Mouse (Mus musculus) stomach, embryonic 15.5 days (tissue): ENCODE data around the gene Fbxw21. TPM values are rescaled to one million over a fixed set of nuclear protein-coding genes. Genes with fewer than 3 reads are reported as not detected.

ENCODE experiments used
- ATAC-seq: fragments of 200-750 bp; cut with Nextera tagmentation; 2 replicates; pipeline ENCODE4 v1.8.0; 2017; ENCODE audit warnings: low read depth, moderate number of reproducible peaks, moderate TSS enrichment; ENCODE audit not compliant: insufficient read depth, low FRiP score
- H3K27ac ChIP-seq: fragments of 300-500 bp; sonication (generic); 2 replicates; pipeline ENCODE4 v1.5.1; 2015; ENCODE audit warnings: mild to moderate bottlenecking, inconsistent platforms
- H3K27me3 ChIP-seq: fragments of 300-500 bp; sonication (generic); replicated peaks from 2 replicates; pipeline ENCODE4 v1.6.1; 2015; ENCODE audit warnings: inconsistent platforms
- H3K36me3 ChIP-seq: fragments of 300-500 bp; sonication (generic); 2 replicates; pipeline ENCODE4 v1.6.1; 2015; ENCODE audit warnings: inconsistent platforms
- H3K4me1 ChIP-seq: fragments of 300-500 bp; sonication (generic); 2 replicates; pipeline ENCODE4 v1.6.1; 2015; ENCODE audit warnings: inconsistent platforms
- H3K4me2 ChIP-seq: fragments of 300-500 bp; sonication (generic); 2 replicates; pipeline ENCODE4 v1.6.1; 2015; ENCODE audit warnings: mild to moderate bottlenecking, inconsistent platforms
- H3K4me3 ChIP-seq: fragments of 300-500 bp; sonication (generic); replicated peaks from 2 replicates; pipeline ENCODE4 v1.5.1; 2015; ENCODE audit warnings: inconsistent platforms
- H3K9ac ChIP-seq: fragments of 300-500 bp; sonication (generic); 2 replicates; pipeline ENCODE4 v1.6.1; 2015; ENCODE audit warnings: inconsistent platforms
- H3K9me3 ChIP-seq: fragments of 300-500 bp; sonication (generic); 2 replicates; pipeline ENCODE4 v1.6.1; 2016; ENCODE audit warnings: inconsistent platforms
- WGBS: fragments of 180-500 bp; shearing (Covaris S2); methylation state at CpG from one replicate; pipeline ENCODE4 v1.1.7; 2015; 5-methylcytosine and 5-hydroxymethylcytosine counted together
- polyA plus RNA-seq: library from polyadenylated mRNA; unstranded; fragments of >200 nt; fragmentation: Nextera tagmentation; extraction: Ambion mirVana; gene quantifications from 2 replicates; pipeline ENCODE4 v1.2.1, GENCODE M21; 2015

Fbxw21 gene
- polyA plus RNA-seq, 1 experiment from 2014 or later, result not detected

- H3K9ac ChIP-seq, result no peak overlapping the region
- H3K27me3 ChIP-seq, result no peaks in the 10 kb centered on the region
- whole genome bisulfite sequencing, result 49% methylated on average over 2 of the region's 2 CpGs
- no peak overlapping the region for H3K4me2 ChIP-seq
- no peaks in the 10 kb centered on the region for H3K36me3 ChIP-seq
- no peak for ATAC-seq
- no peaks in the 10 kb centered on the region for H3K9me3 ChIP-seq
- no peak overlapping the region for H3K27ac ChIP-seq
- H3K4me1 ChIP-seq, result no peaks in the 10 kb centered on the region
- H3K4me3 ChIP-seq, result no peak overlapping the region
Measured at GRCm38 (mm10) chr9:109125043-109125442, 36.8 kb downstream of the Fbxw21 start.

DNA sequence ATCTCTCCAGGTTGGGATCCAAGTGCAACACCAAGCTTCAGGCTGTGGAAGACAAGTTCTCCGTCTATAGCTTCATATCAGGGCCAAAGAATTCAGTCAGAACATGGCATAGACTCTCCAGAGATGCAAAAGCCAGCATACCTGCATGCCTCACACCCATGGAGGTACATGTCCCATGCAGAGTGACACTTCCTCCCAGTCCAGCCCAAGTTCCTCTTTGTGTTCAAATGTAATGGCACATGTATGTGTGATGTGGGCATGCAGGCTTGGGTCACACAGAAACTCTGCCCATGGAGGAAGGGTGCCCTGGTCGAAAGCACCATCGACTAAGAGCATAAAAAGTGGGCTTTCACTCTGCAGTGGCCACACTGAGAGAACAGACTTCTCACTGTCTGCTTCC is 37.7 kb downstream of the Fbxw21 start:
- Histone ChIP-seq H3K4me3 (no peak overlapping the region), H3K27me3 (no peaks in the 10 kb centered on the region), H3K27ac (no peak overlapping the region), H3K4me2 (no peak overlapping the region), H3K4me1 (no peaks in the 10 kb centered on the region), H3K9me3 (no peaks in the 10 kb centered on the region), H3K36me3 (no peaks in the 10 kb centered on the region), H3K9ac (no peak overlapping the region)
- 82% methylated on average over 3 of the region's 3 CpGs for WGBS
- ATAC-seq, result no peak

DNA sequence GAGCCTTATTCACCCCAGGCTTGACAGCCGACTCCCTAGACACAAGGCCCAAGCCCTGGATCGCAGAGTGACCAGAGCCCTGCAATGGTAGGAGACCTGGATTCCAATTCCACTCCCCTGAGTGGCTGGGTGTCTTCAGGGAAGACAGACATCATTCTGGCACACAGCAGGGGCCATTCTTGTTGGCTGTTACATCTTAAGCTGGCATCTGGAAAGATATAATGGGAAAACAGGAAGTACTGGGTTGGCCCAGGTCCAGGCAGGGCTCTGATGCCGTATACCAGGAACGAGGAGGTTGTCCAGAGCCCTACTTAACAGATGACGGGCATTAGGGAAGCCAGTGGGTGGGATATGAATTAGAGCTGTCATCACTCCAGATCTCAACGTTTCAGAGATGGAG is 38.6 kb downstream of the Fbxw21 start:
- no peak overlapping the region for H3K4me2 ChIP-seq
- H3K9me3 ChIP-seq, result no peaks in the 10 kb centered on the region
- H3K36me3 ChIP-seq, result no peaks in the 10 kb centered on the region
- 42% methylated on average over 6 of the region's 6 CpGs for WGBS
- no peak overlapping the region for H3K27ac ChIP-seq
- H3K9ac ChIP-seq, result no peak overlapping the region
- ATAC-seq, result no peak
- no peak overlapping the region for H3K4me3 ChIP-seq
- no peaks in the 10 kb centered on the region for H3K4me1 ChIP-seq
- H3K27me3 ChIP-seq, result no peaks in the 10 kb centered on the region

DNA sequence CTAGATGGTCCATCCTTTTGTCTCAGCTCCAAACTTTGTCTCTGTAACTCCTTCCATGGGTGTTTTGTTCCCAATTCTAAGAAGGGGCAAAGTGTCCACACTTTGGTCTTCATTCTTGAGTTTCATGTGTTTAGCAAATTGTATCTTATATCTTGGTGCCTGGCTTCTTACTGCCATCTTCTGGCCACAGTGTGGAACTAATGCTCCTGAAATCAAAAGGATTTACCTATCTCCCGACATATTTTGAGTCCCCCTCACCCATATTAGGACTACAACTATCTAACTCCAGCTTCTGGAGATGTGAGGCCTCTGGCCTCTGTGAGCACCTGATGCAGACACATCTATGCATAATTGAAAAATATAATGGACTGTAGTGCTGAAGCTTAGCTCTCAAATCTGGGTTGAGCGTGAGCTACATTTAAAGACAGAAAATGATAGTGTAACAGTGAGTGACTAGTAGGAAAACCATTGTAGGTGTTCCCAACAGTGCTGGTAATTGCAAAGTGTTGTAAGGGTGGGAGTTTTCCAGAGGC is 39.2 kb downstream of the Fbxw21 start:
- no peaks in the 10 kb centered on the region for H3K4me1 ChIP-seq
- H3K4me2 ChIP-seq, result no peak overlapping the region
- WGBS, result 39% methylated on average over 2 of the region's 2 CpGs
- no peak for ATAC-seq
- H3K27ac ChIP-seq, result no peak overlapping the region
- H3K9me3 ChIP-seq, result no peaks in the 10 kb centered on the region
- no peaks in the 10 kb centered on the region for H3K27me3 ChIP-seq
- no peaks in the 10 kb centered on the region for H3K36me3 ChIP-seq
- no peak overlapping the region for H3K9ac ChIP-seq
- H3K4me3 ChIP-seq, result no peak overlapping the region

- ATAC-seq, result no peak
- Histone ChIP-seq H3K9ac (no peak overlapping the region), H3K9me3 (no peaks in the 10 kb centered on the region), H3K4me3 (no peak overlapping the region), H3K27me3 (no peaks in the 10 kb centered on the region), H3K4me2 (no peak overlapping the region), H3K4me1 (no peaks in the 10 kb centered on the region), H3K36me3 (peaks cover 13% of the 10 kb centered on the region; the same call in 1 of the 2 replicates), H3K27ac (no peak overlapping the region; the same call in 1 of the 2 replicates)
- 86% methylated on average over 6 of the region's 6 CpGs for WGBS
Measured at GRCm38 (mm10) chr9:109120956-109121355, 40.9 kb downstream of the Fbxw21 start.

GRCm38 (mm10) chr9:109119571-109119970 is 42.3 kb downstream of the Fbxw21 start:
- Histone ChIP-seq H3K27ac (peak overlapping the region; percentile 51; the same call in 1 of the 2 replicates), H3K36me3 (peaks cover 19% of the 10 kb centered on the region), H3K27me3 (no peaks in the 10 kb centered on the region), H3K4me3 (no peak overlapping the region), H3K4me2 (no peak overlapping the region), H3K9me3 (no peaks in the 10 kb centered on the region), H3K9ac (no peak overlapping the region), H3K4me1 (no peaks in the 10 kb centered on the region)
- WGBS, result 77% methylated on average over 9 of the region's 9 CpGs
- ATAC-seq, result peak; percentile 62; the same call in 1 of the 2 replicates

- no peak overlapping the region for H3K9ac ChIP-seq
- H3K27me3 ChIP-seq, result no peaks in the 10 kb centered on the region
- H3K36me3 ChIP-seq, result peaks cover 29% of the 10 kb centered on the region
- no peaks in the 10 kb centered on the region for H3K4me1 ChIP-seq
- no peak overlapping the region for H3K4me3 ChIP-seq
- H3K9me3 ChIP-seq, result no peaks in the 10 kb centered on the region
- 77% methylated on average over 4 of the region's 4 CpGs for WGBS
- H3K4me2 ChIP-seq, result no peak overlapping the region
- no peak for ATAC-seq
- H3K27ac ChIP-seq, result no peak overlapping the region
Measured at GRCm38 (mm10) chr9:109118106-109118505, 43.7 kb downstream of the Fbxw21 start.

DNA sequence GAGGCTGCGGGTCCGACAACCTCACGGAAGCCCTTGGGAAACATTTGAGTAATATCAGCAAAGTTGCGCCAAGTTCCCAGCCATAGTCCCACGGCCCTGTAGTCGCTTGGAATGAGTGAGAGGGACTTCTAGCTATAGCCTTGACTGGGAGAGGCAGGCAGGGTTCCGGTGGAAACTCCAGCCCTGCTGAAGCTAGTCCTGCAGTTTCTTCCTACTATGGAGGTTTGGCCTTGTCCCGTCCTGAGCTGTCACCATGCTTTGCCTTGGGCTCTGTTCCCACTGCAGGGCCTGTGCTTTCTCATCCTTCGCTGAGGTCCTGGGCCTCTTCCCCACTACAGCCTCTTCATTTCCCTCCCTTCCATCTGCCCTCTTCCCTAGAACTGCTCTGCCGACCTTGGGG is 45.6 kb downstream of the Fbxw21 start:
- Histone ChIP-seq H3K4me1 (no peaks in the 10 kb centered on the region), H3K9ac (no peak overlapping the region), H3K27me3 (no peaks in the 10 kb centered on the region), H3K27ac (no peak overlapping the region), H3K9me3 (no peaks in the 10 kb centered on the region), H3K4me2 (no peak overlapping the region), H3K36me3 (peaks cover 39% of the 10 kb centered on the region), H3K4me3 (no peak overlapping the region)
- no peak for ATAC-seq
- WGBS, result 90% methylated on average over 10 of the region's 10 CpGs

GRCm38 (mm10) chr9:109114871-109115270 is 47.0 kb downstream of the Fbxw21 start:
- Histone ChIP-seq H3K36me3 (peaks cover 43% of the 10 kb centered on the region), H3K4me2 (no peak overlapping the region), H3K4me3 (no peak overlapping the region), H3K27me3 (no peaks in the 10 kb centered on the region), H3K9me3 (no peaks in the 10 kb centered on the region), H3K9ac (no peak overlapping the region), H3K27ac (no peak overlapping the region), H3K4me1 (no peaks in the 10 kb centered on the region)
- WGBS, result 86% methylated on average over 7 of the region's 7 CpGs
- no peak for ATAC-seq

DNA sequence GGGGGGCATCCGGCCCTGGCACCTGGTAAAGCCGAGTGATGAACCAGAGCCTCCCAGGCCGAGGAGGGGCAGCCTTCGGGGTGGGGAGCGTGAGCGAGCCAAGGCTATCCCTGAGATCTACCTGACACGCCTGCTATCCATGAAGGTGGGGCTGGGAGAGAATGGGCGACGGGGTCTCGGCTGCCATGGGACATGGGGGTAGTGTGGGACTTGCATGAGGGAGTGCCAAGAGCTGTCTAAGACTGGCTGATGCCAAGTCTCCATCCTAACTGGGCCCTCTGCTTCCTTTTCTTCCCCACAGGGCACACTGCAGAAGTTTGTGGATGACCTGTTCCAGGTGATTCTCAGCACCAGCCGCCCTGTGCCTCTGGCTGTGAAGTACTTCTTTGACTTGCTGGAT is 47.6 kb downstream of the Fbxw21 start:
- no peak overlapping the region for H3K4me2 ChIP-seq
- no peaks in the 10 kb centered on the region for H3K4me1 ChIP-seq
- ATAC-seq, result no peak
- H3K4me3 ChIP-seq, result no peak overlapping the region
- WGBS, result 91% methylated on average over 11 of the region's 11 CpGs
- no peak overlapping the region for H3K27ac ChIP-seq
- H3K27me3 ChIP-seq, result no peaks in the 10 kb centered on the region
- H3K9me3 ChIP-seq, result no peaks in the 10 kb centered on the region
- H3K36me3 ChIP-seq, result peaks cover 43% of the 10 kb centered on the region
- no peak overlapping the region for H3K9ac ChIP-seq

DNA sequence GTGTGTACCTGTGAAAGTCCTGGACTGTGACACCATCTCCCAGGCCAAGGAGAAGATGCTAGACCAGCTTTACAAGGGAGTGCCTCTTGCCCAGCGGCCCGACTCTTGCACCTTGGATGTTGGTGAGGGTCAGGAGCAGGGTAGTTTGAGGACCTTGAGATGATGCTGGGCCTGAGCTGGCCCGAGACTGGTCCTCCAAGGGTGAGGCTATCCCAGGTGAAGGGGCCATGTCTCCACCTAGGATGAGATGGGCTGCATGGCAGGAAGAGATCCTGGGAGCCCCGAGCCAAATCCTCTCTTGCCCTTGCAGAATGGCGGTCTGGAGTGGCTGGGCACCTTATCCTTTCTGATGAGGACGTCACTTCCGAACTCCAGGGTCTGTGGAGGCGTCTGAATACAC is 48.5 kb downstream of the Fbxw21 start:
- Histone ChIP-seq H3K27me3 (no peaks in the 10 kb centered on the region), H3K27ac (no peak overlapping the region), H3K4me3 (no peak overlapping the region), H3K9me3 (no peaks in the 10 kb centered on the region), H3K4me2 (no peak overlapping the region), H3K9ac (no peak overlapping the region), H3K36me3 (peaks cover 43% of the 10 kb centered on the region), H3K4me1 (no peaks in the 10 kb centered on the region)
- 86% methylated on average over 8 of the region's 8 CpGs for WGBS
- no peak for ATAC-seq

- H3K9me3 ChIP-seq, result no peaks in the 10 kb centered on the region
- WGBS, result 87% methylated on average over 9 of the region's 9 CpGs
- no peak overlapping the region for H3K4me2 ChIP-seq
- no peaks in the 10 kb centered on the region for H3K27me3 ChIP-seq
- no peak overlapping the region for H3K27ac ChIP-seq
- peaks cover 40% of the 10 kb centered on the region for H3K36me3 ChIP-seq
- H3K4me1 ChIP-seq, result no peaks in the 10 kb centered on the region
- no peak overlapping the region for H3K9ac ChIP-seq
- ATAC-seq, result no peak
- H3K4me3 ChIP-seq, result no peak overlapping the region
Measured at GRCm38 (mm10) chr9:109111591-109111990, 50.2 kb downstream of the Fbxw21 start.

DNA sequence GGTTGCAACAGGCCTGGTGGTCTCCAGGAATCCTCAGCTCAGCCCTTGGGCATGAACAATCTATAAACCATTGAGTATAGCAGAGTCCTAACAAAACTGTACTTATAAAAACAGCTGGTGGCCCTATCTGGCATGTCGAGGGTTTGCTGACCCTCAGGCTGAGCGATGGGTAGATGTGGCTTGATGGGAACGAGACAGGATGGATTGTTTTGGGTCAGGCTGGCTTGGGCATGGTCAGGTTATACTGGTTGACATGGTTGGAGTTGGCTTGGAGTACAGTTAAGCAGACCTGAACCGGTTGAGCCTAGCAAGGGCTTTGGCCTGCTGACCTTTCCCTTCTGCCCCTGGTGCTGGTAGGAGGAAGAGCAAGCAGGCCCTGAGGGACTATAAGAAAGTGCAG is 50.7 kb downstream of the Fbxw21 start:
- WGBS, result 85% methylated on average over 4 of the region's 4 CpGs
- Histone ChIP-seq H3K4me1 (no peaks in the 10 kb centered on the region), H3K9ac (no peak overlapping the region), H3K36me3 (peaks cover 39% of the 10 kb centered on the region), H3K27ac (no peak overlapping the region), H3K9me3 (no peaks in the 10 kb centered on the region), H3K4me3 (no peak overlapping the region), H3K4me2 (no peak overlapping the region), H3K27me3 (no peaks in the 10 kb centered on the region)
- ATAC-seq, result no peak; the same call in 1 of the 2 replicates
